Mouse (Mus musculus) neural tube, embryonic 14.5 days (tissue): ENCODE data around the gene Ect2. TPM values are rescaled to one million over a fixed set of nuclear protein-coding genes. Genes with fewer than 3 reads are reported as not detected.

Experiments
- ATAC-seq: fragments of 200-750 bp; cut with Nextera tagmentation; 2 replicates; pipeline ENCODE4 v1.8.0; 2017; ENCODE audit warnings: low read depth, mild to moderate bottlenecking, moderate TSS enrichment, moderate library complexity
- H3K27ac ChIP-seq: fragments of 300-500 bp; sonication (generic); 2 replicates; pipeline ENCODE4 v1.5.1; 2014; ENCODE audit warnings: low read depth, mild to moderate bottlenecking, control low read depth, low read length, moderate library complexity, mixed read lengths
- H3K27me3 ChIP-seq: fragments of 300-500 bp; sonication (generic); 2 replicates; pipeline ENCODE4 v1.6.1; 2014; ENCODE audit warnings: low read length; ENCODE audit not compliant: control insufficient read depth, insufficient read depth
- H3K36me3 ChIP-seq: fragments of 300-500 bp; sonication (generic); 2 replicates; pipeline ENCODE4 v1.6.1; 2014; ENCODE audit warnings: low read length, mixed read lengths; ENCODE audit not compliant: control insufficient read depth, insufficient read depth
- H3K4me1 ChIP-seq: fragments of 300-500 bp; sonication (generic); 2 replicates; pipeline ENCODE4 v1.6.1; 2014; ENCODE audit warnings: low read length; ENCODE audit not compliant: control insufficient read depth, insufficient read depth
- H3K4me2 ChIP-seq: fragments of 300-500 bp; sonication (generic); 2 replicates; pipeline ENCODE4 v1.6.1; 2014; ENCODE audit warnings: mild to moderate bottlenecking, low read depth, low read length, control low read depth
- H3K4me3 ChIP-seq: fragments of 300-500 bp; sonication (generic); 2 replicates; pipeline ENCODE4 v1.5.1; 2014; ENCODE audit warnings: low read depth, low read length, control low read depth, mixed read lengths
- H3K9ac ChIP-seq: fragments of 300-500 bp; sonication (generic); replicated peaks from 2 replicates; pipeline ENCODE4 v1.6.1; 2014; ENCODE audit warnings: low read depth, mild to moderate bottlenecking, control low read depth, low read length, mixed read lengths
- H3K9me3 ChIP-seq: fragments of 300-500 bp; sonication (generic); 2 replicates; pipeline ENCODE4 v1.6.1; 2016; ENCODE audit warnings: low read length; ENCODE audit not compliant: control insufficient read depth
- WGBS: fragments of 180-500 bp; shearing (Covaris S2); extraction: QIAGEN DNeasy Blood & Tissue Kit; methylation state at CpG from one replicate; pipeline ENCODE4 v1.1.7; 2014; 5-methylcytosine and 5-hydroxymethylcytosine counted together
- polyA plus RNA-seq: library from polyadenylated mRNA; unstranded; fragments of >200 nt; fragmentation: Nextera tagmentation; extraction: Ambion mirVana; gene quantifications from 2 replicates; pipeline ENCODE4 v1.2.1, GENCODE M21; 2014

Ect2 gene
- polyA plus RNA-seq, 1 experiment from 2014 or later, result 5.1 TPM

DNA sequence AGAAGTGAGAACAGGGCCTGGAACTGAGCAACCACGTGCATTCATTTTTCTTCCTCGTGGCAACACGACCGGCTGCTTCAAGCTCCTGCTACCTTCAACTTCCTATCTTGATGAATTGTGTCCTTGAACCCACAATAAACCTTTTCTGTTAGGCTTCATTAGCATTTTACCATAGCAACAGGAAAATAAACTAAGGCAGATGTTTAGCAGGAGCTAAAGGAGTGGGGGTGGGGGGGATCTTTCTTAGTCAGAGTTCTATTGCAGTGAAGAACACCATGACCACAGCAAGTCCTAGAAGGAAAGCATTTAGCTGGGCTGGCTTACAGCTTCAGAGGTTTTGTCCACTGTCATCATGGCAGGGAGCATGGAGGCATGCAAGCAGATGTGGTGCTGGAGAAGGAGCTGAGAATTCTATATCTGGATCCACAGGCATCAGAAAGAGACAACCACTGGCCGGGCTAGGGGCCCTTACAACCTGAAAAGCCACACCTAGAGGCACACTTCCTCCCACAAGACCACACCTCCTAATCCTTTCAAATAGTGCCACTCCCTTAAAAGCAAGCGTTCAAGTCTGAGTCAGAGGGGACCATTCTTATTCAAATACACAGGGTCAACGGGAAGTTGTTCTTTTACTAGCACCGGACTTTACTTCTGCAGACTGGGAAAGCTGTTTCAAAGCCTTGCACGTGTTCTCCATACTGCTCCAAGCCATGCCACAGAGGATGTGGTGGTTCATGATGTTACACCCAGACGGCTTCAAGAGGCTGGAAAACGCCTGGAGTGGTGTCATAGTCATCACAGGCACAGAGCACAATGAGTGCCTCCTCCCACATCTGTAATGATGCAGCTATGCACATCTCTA, 90.0 kb downstream of the Ect2 start:
- Histone ChIP-seq H3K4me3 (no peak overlapping the region), H3K27me3 (no peaks in the 10 kb centered on the region), H3K4me2 (no peak overlapping the region), H3K4me1 (no peaks in the 10 kb centered on the region), H3K9me3 (no peaks in the 10 kb centered on the region), H3K9ac (no peak overlapping the region), H3K36me3 (no peaks in the 10 kb centered on the region), H3K27ac (no peak overlapping the region)
- WGBS, result 70% methylated on average over 11 of the region's 11 CpGs
- ATAC-seq, result no peak

DNA sequence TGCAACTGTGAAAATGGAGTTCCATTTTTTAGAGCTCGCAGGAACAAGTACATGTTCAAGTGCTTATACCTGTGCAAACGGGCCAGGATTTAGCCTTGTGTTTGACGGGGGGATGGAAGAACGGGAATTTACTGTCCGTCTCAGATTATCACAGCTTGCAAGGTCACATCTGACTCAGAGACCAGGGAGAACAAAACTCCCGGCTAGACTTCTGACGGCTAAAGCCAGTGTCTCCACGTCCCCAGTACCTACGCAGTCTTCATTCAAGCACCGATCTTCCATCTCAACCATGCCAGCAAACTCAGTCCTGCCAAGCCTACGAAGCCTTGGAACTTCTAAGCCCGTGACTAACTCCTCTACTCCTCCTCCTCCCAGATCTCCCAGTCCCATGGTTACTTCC, 93.2 kb downstream of the Ect2 start:
- H3K4me1 ChIP-seq, result no peaks in the 10 kb centered on the region
- H3K27me3 ChIP-seq, result no peaks in the 10 kb centered on the region
- no peaks in the 10 kb centered on the region for H3K36me3 ChIP-seq
- H3K4me3 ChIP-seq, result no peak overlapping the region
- no peak for ATAC-seq
- no peaks in the 10 kb centered on the region for H3K9me3 ChIP-seq
- H3K9ac ChIP-seq, result no peak overlapping the region
- H3K27ac ChIP-seq, result no peak overlapping the region
- H3K4me2 ChIP-seq, result no peak overlapping the region
- WGBS, result 91% methylated on average over 12 of the region's 12 CpGs

DNA sequence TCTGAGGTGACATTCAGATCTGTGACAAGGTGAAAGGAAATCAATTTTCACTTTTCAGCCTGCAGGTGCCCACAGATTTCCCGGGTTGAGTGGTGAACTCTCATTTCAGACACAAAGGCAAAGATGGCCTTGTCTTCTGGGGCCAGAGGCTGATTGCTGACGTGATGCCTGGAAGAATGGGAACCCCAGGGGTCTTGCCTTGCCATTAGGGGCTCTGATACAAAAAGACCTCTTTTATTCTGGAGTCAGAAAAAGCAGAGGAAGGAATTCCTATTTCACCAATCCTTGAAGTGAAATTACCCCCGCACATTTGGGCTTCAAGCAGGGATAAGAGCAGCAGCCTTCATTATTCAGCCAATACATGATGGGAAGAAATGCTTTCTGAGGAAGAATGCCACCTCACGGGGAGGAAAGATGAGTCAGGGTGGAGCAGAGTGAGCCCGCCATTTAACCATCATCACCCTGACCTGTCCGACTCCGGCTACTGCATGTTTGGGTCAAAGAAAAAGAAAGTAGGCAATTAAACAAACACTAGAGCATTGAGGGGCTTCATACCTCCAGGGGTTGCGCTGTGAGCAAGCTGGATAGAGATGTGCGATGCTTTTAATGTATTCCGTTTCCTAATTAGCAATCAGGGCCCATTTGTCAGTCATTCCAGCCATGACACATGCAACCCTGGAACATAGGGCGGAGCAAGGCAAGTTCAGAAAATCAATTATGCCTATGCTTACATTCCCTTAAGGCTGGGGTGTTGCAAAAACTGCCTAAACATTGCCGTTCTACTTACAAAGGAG, 94.0 kb downstream of the Ect2 start:
- Histone ChIP-seq H3K9me3 (no peaks in the 10 kb centered on the region), H3K36me3 (no peaks in the 10 kb centered on the region), H3K9ac (no peak overlapping the region), H3K4me1 (no peaks in the 10 kb centered on the region), H3K27ac (no peak overlapping the region), H3K4me3 (no peak overlapping the region), H3K4me2 (no peak overlapping the region), H3K27me3 (no peaks in the 10 kb centered on the region)
- 58% methylated on average over 12 of the region's 12 CpGs for WGBS
- no peak for ATAC-seq

DNA sequence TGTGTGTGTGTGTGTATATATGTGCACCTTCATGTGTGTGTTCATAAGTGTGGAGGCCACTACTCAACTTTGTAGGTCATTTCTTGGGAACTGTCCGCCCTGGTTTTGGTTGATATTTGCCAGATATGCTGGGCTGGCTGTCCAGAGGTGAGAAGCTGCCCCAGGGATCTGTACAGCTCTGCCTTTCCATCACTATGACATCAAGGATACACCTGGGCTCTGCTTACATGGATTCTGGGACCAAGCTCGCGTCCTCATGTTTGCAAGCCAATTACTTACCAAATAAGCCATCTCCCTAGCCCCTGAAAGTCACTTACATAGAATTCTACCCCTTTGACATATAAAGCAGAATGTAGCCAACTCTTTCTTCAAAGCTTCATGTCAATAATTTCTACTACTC, 98.2 kb downstream of the Ect2 start:
- no peak for ATAC-seq

DNA sequence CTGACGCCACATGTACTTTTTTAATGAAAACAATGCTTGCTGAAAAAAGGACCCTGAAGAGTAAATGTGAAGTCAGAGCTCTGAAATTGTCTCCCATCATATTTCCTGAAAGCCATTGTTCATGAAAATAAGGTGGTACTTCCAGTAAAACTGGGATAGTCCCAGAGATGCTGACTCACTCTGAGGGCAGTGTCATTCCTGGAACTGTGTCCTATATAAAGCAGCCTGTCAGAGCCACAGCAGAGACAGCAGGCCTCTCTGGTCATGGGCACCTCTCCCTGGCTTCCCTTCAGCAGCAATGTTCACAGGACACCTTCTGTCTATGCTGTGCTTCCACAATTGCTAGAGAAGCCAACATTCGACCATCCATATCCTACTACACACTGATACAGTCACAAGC, 98.9 kb downstream of the Ect2 start:
- ATAC-seq, result no peak
- Histone ChIP-seq H3K9ac (no peak overlapping the region), H3K27me3 (no peaks in the 10 kb centered on the region), H3K9me3 (no peaks in the 10 kb centered on the region), H3K4me1 (no peaks in the 10 kb centered on the region), H3K27ac (no peak overlapping the region), H3K36me3 (no peaks in the 10 kb centered on the region), H3K4me3 (no peak overlapping the region), H3K4me2 (no peak overlapping the region)
- 92% methylated on average over 2 of the region's 2 CpGs for WGBS

More for the DNA sequence above, 98.2 kb downstream of the Ect2 start:
- 89% methylated on average over 3 of the region's 3 CpGs for WGBS
- Histone ChIP-seq H3K9me3 (no peaks in the 10 kb centered on the region), H3K36me3 (no peaks in the 10 kb centered on the region), H3K4me3 (no peak overlapping the region), H3K4me2 (no peak overlapping the region), H3K27me3 (no peaks in the 10 kb centered on the region), H3K27ac (no peak overlapping the region), H3K4me1 (no peaks in the 10 kb centered on the region), H3K9ac (no peak overlapping the region)

Other genes with a start within 250 kb of the Ect2 start
- gene Nceh1, start 29.1 kb upstream of the Ect2 start, polyA plus RNA-seq, result 10.6 and 14.8 TPM in 2 replicates
- 0.05 and 0.07 TPM in 2 replicates for gene Tnfsf10, start 163.2 kb upstream of the Ect2 start, polyA plus RNA-seq
- gene Ghsr, start 217.5 kb upstream of the Ect2 start, polyA plus RNA-seq, result 1.0 and 1.8 TPM in 2 replicates